Mouse (Mus musculus) heart, embryonic 13.5 days (tissue): ENCODE data around the gene Mphosph10. TPM values are rescaled to one million over a fixed set of nuclear protein-coding genes. Genes with fewer than 3 reads are reported as not detected.

Experiments
- ATAC-seq: fragments of 200-750 bp; cut with Nextera tagmentation; 2 replicates; pipeline ENCODE4 v1.8.0; 2017; ENCODE audit warnings: moderate TSS enrichment; ENCODE audit not compliant: insufficient number of reproducible peaks, low FRiP score, low TSS enrichment; ENCODE audit errors: extremely low read depth
- H3K27ac ChIP-seq: fragments of 300-500 bp; sonication (generic); replicated peaks from 2 replicates; pipeline ENCODE4 v1.5.1; 2015; ENCODE audit warnings: moderate library complexity, mild to moderate bottlenecking, inconsistent platforms
- H3K27me3 ChIP-seq: fragments of 300-500 bp; sonication (generic); replicated peaks from 2 replicates; pipeline ENCODE4 v1.6.1; 2015; ENCODE audit warnings: mild to moderate bottlenecking, inconsistent platforms
- H3K36me3 ChIP-seq: fragments of 300-500 bp; sonication (generic); 2 replicates; pipeline ENCODE4 v1.6.1; 2015; ENCODE audit warnings: mild to moderate bottlenecking, inconsistent platforms
- H3K4me1 ChIP-seq: fragments of 300-500 bp; sonication (generic); 2 replicates; pipeline ENCODE4 v1.6.1; 2015; ENCODE audit warnings: inconsistent platforms
- H3K4me2 ChIP-seq: fragments of 300-500 bp; sonication (generic); 2 replicates; pipeline ENCODE4 v1.6.1; 2015; ENCODE audit warnings: inconsistent platforms, mild to moderate bottlenecking, moderate library complexity
- H3K4me3 ChIP-seq: fragments of 300-500 bp; sonication (generic); 2 replicates; pipeline ENCODE4 v1.5.1; 2015; ENCODE audit warnings: moderate library complexity, mild to moderate bottlenecking, inconsistent platforms
- H3K9ac ChIP-seq: fragments of 300-500 bp; sonication (generic); 2 replicates; pipeline ENCODE4 v1.6.1; 2015; ENCODE audit warnings: inconsistent platforms, mild to moderate bottlenecking, moderate library complexity
- H3K9me3 ChIP-seq: fragments of 300-500 bp; sonication (generic); 2 replicates; pipeline ENCODE4 v1.6.1; 2016; ENCODE audit warnings: inconsistent platforms
- WGBS: fragments of 180-500 bp; shearing (Covaris S2); methylation state at CpG from one replicate; pipeline ENCODE4 v1.1.7; 2015; ENCODE audit warnings: mixed read lengths; 5-methylcytosine and 5-hydroxymethylcytosine counted together
- polyA plus RNA-seq: library from polyadenylated mRNA; unstranded; fragments of >200 nt; fragmentation: Nextera tagmentation; extraction: Ambion mirVana; gene quantifications from 2 replicates; pipeline ENCODE4 v1.2.1, GENCODE M21; 2015

Mphosph10 gene
- polyA plus RNA-seq, 1 experiment from 2014 or later, result 23.2 TPM

DNA sequence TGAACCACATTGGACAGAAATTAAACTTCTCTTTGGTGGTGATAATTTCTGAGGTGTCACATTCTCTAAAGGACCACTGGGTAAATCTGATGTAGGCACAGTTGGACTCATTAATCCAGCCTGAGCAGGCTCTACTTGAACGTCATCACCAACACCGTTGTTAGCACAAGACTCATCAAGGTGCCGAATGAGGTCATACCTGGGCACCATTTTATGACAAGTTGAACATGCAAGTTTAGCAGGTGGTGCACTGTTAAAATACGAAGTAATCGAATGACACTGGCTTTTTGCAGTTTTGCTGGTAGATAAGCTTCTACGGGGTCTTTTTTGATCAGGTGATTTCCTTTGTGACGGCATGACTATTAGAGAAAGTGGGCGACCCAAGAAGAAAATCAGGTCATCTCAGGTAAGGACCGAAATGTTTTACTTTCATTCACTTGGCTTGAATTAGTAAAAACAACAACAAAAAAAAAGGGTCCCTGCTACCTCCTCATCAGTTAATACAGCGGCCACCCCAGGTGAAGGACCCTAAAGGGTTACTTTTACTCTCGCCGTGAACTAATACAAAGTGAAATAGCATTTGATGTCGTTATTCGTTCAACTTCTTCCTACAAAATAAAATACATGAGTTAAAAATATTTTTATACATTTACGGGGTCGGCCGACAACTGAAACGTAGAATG is 18.8 kb downstream of the Mphosph10 start:
- WGBS, result 12% methylated on average over 18 of the region's 18 CpGs
- peak overlapping the region; percentile 87 for H3K9ac ChIP-seq
- peak overlapping the region; percentile 81 for H3K4me2 ChIP-seq
- ATAC-seq, result no peak
- H3K4me3 ChIP-seq, result peak overlapping the region; percentile 80
- peaks cover 6% of the 10 kb centered on the region; the same call in 1 of the 2 replicates for H3K4me1 ChIP-seq
- peak overlapping the region; percentile 97 for H3K27ac ChIP-seq
- H3K27me3 ChIP-seq, result no peaks in the 10 kb centered on the region
- peaks cover 55% of the 10 kb centered on the region for H3K36me3 ChIP-seq
- no peaks in the 10 kb centered on the region for H3K9me3 ChIP-seq

- Histone ChIP-seq H3K4me1 (peaks cover 6% of the 10 kb centered on the region; the same call in 1 of the 2 replicates), H3K4me3 (0 out of 2 replicates have a peak overlapping the region, but pooled peaks have one; percentile 80), H3K27me3 (no peaks in the 10 kb centered on the region), H3K27ac (no peak overlapping the region), H3K36me3 (peaks cover 53% of the 10 kb centered on the region), H3K4me2 (no peak overlapping the region), H3K9ac (no peak overlapping the region), H3K9me3 (no peaks in the 10 kb centered on the region)
- 87% methylated on average over 23 of the region's 23 CpGs for WGBS
- no peak for ATAC-seq
Observed at GRCm38 (mm10) chr7:64371940-64372878, 19.9 kb downstream of the Mphosph10 start.

DNA sequence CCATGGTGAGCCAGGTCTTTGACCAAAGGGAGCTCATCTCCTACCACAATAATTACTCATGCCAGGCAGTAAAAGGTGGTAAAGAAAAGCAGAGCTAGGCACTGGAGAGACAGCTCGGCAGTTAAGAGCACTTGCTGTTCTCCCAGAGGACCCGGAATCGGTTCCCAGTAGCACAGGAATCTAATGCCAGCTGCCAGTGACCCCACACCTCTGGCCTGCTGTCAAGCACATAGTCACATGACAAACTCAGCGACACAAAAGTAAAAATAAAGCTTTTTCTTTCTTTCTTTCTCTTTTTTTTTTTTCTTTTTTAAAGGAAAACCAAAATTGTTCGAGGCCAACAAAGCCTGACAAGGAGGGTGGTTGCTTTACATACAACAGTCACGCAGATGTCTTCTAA is 22.2 kb downstream of the Mphosph10 start:
- Histone ChIP-seq H3K9ac (no peak overlapping the region), H3K9me3 (no peaks in the 10 kb centered on the region), H3K4me2 (no peak overlapping the region), H3K36me3 (peaks cover 61% of the 10 kb centered on the region), H3K27me3 (no peaks in the 10 kb centered on the region), H3K4me3 (no peak overlapping the region), H3K27ac (no peak overlapping the region), H3K4me1 (peaks cover 6% of the 10 kb centered on the region; the same call in 1 of the 2 replicates)
- no peak for ATAC-seq
- 82% methylated on average over 6 of the region's 6 CpGs for WGBS

DNA sequence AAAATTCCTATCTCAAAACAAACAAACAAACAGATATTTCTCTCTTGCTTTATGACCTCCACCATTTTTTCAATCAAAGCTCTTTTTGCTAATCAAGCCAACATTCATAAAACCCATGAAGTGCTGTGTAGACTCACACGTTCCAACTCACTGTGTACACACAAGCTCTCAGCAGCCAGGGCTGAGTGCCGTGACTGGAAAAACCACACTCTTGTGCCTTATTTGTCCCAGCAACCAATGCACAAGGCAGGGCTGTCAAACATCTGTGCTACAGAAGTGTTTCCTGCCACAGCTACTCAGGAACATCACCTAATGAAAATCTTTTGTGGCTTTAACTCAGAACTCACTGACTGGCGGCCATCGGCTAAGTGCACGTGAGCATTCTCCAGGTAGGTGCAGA is 26.2 kb downstream of the Mphosph10 start:
- H3K4me3 ChIP-seq, result no peak overlapping the region
- no peaks in the 10 kb centered on the region for H3K9me3 ChIP-seq
- H3K27ac ChIP-seq, result no peak overlapping the region
- H3K36me3 ChIP-seq, result peaks cover 94% of the 10 kb centered on the region
- H3K27me3 ChIP-seq, result no peaks in the 10 kb centered on the region
- no peak overlapping the region for H3K4me2 ChIP-seq
- no peak overlapping the region for H3K9ac ChIP-seq
- 86% methylated on average over 5 of the region's 5 CpGs for WGBS
- no peaks in the 10 kb centered on the region for H3K4me1 ChIP-seq
- no peak for ATAC-seq

DNA sequence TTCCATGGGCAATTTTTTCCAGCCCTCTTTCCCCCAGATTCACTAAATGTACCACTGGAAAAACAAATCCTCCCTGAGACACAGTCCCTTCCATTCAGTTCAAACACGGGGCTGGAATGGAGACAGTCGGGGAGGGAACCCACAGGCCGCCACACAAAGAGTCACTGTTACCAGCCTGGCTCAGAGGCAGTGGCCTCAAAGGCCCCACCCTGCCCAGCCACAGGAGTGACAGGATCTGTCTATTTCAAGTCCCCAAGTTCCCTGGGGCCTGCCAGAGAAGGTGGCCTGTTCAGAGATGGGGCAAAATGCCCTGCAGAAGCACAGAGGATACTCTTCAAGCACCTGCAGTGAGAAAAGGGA is 31.5 kb downstream of the Mphosph10 start:
- Histone ChIP-seq H3K36me3 (peaks cover 93% of the 10 kb centered on the region), H3K4me3 (no peak overlapping the region)

GRCm38 (mm10) chr7:64359943-64360585 is 32.0 kb downstream of the Mphosph10 start:
- no peak for ATAC-seq
- Histone ChIP-seq H3K36me3 (peaks cover 90% of the 10 kb centered on the region), H3K9me3 (no peaks in the 10 kb centered on the region), H3K4me1 (peaks cover 6% of the 10 kb centered on the region; the same call in 1 of the 2 replicates), H3K4me2 (no peak overlapping the region), H3K27me3 (no peaks in the 10 kb centered on the region), H3K9ac (no peak overlapping the region), H3K27ac (no peak overlapping the region), H3K4me3 (no peak overlapping the region)
- 88% methylated on average over 20 of the region's 20 CpGs for WGBS

More for the DNA sequence above, 31.5 kb downstream of the Mphosph10 start:
- ATAC-seq, result no peak
- H3K27ac ChIP-seq, result no peak overlapping the region
- peaks cover 6% of the 10 kb centered on the region; the same call in 1 of the 2 replicates for H3K4me1 ChIP-seq
- H3K9me3 ChIP-seq, result no peaks in the 10 kb centered on the region
- WGBS, result 68% methylated on average over 3 of the region's 3 CpGs
- H3K27me3 ChIP-seq, result no peaks in the 10 kb centered on the region
- no peak overlapping the region for H3K4me2 ChIP-seq
- no peak overlapping the region for H3K9ac ChIP-seq

DNA sequence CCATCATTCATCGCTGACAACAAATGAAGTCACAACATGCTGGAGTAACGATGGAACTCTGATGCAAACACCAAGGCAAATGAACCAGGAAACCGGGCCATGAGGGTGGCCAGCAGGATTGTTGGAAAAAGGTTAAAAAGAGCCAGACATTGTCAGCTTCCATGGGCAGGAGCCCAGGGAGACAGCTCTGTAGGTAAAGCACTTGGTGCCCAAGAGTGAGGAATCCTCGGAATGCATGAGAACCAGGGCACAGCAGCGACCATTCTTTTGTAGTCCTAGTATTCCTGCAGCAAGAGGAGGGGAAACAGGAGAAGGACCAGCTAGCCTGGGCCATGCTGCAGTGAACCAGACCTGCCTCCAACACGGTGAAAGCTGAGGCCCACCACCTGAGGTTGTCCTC is 33.4 kb downstream of the Mphosph10 start:
- Histone ChIP-seq H3K9me3 (no peaks in the 10 kb centered on the region), H3K4me3 (no peak overlapping the region), H3K27me3 (no peaks in the 10 kb centered on the region), H3K4me1 (peaks cover 6% of the 10 kb centered on the region; the same call in 1 of the 2 replicates), H3K27ac (no peak overlapping the region), H3K36me3 (peaks cover 86% of the 10 kb centered on the region), H3K4me2 (no peak overlapping the region), H3K9ac (no peak overlapping the region)
- no peak for ATAC-seq
- 77% methylated on average over 6 of the region's 6 CpGs for WGBS

GRCm38 (mm10) chr7:64357405-64357804 is 34.7 kb downstream of the Mphosph10 start:
- Histone ChIP-seq H3K9me3 (no peaks in the 10 kb centered on the region), H3K9ac (no peak overlapping the region), H3K27me3 (no peaks in the 10 kb centered on the region), H3K4me3 (no peak overlapping the region), H3K4me1 (peaks cover 6% of the 10 kb centered on the region; the same call in 1 of the 2 replicates), H3K36me3 (peaks cover 86% of the 10 kb centered on the region), H3K27ac (no peak overlapping the region), H3K4me2 (no peak overlapping the region)
- no peak for ATAC-seq
- WGBS, result 87% methylated on average over 9 of the region's 9 CpGs

DNA sequence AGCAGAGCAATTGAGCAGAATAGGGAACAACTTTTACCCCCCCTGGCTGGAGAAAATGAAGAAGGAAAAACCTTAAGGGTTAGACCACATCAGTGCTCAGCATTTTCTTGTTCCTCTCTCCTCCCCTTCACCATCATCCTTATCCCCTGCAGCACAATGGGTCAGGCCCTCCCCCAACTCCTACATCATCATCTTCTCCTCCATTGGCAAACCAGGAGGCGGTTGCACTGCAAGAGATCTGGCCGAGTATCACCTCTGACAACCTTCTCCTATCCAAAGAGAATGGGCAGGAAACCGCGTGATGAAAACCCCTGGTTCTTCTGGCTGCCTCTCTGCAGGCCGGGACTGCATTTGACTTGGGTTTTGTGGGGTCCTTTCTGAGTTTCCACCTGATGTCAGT is 35.4 kb downstream of the Mphosph10 start:
- peaks cover 85% of the 10 kb centered on the region for H3K36me3 ChIP-seq
- ATAC-seq, result no peak

GRCm38 (mm10) chr7:64354206-64354605 is 37.9 kb downstream of the Mphosph10 start:
- H3K27me3 ChIP-seq, result no peaks in the 10 kb centered on the region
- no peak overlapping the region for H3K27ac ChIP-seq
- H3K4me1 ChIP-seq, result peaks cover 6% of the 10 kb centered on the region; the same call in 1 of the 2 replicates
- ATAC-seq, result no peak
- WGBS, result 59% methylated on average over 14 of the region's 14 CpGs
- peaks cover 79% of the 10 kb centered on the region for H3K36me3 ChIP-seq
- no peak overlapping the region for H3K4me2 ChIP-seq
- H3K9ac ChIP-seq, result no peak overlapping the region
- no peaks in the 10 kb centered on the region for H3K9me3 ChIP-seq
- H3K4me3 ChIP-seq, result no peak overlapping the region

More for the DNA sequence above, 35.4 kb downstream of the Mphosph10 start:
- H3K4me1 ChIP-seq, result peaks cover 6% of the 10 kb centered on the region; the same call in 1 of the 2 replicates
- H3K9ac ChIP-seq, result no peak overlapping the region
- H3K4me2 ChIP-seq, result no peak overlapping the region
- no peak overlapping the region for H3K27ac ChIP-seq
- WGBS, result 87% methylated on average over 5 of the region's 5 CpGs
- no peaks in the 10 kb centered on the region for H3K27me3 ChIP-seq
- no peak overlapping the region for H3K4me3 ChIP-seq
- no peaks in the 10 kb centered on the region for H3K9me3 ChIP-seq

DNA sequence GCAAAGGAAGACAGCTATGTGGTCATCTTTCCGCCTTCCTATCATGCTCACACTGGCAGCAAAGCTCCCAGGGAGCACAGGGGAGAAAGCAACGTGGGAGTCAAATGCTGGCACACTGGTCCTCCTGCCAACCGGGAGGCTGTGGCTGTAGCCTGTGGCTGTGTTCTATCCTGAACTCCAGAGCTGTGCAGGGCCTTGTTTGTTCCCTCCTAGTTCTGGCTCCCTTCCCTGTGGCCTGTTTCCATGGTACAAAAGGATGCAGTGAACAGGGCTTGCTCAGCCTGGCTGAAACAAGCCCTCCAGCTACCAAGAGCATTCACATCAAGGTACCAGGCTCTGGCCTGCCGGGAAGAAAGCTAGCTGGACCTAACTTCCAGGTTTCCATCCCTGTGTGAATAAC is 41.0 kb downstream of the Mphosph10 start:
- WGBS, result 73% methylated on average over 4 of the region's 4 CpGs

More for the DNA sequence above, 41.0 kb downstream of the Mphosph10 start:
- Histone ChIP-seq H3K27ac (no peak overlapping the region), H3K4me3 (no peak overlapping the region), H3K36me3 (peaks cover 77% of the 10 kb centered on the region), H3K27me3 (no peaks in the 10 kb centered on the region), H3K4me1 (no peaks in the 10 kb centered on the region), H3K9me3 (no peaks in the 10 kb centered on the region), H3K4me2 (no peak overlapping the region), H3K9ac (no peak overlapping the region)
- ATAC-seq, result no peak
